In genomic region chr13:55420018-55420932, GRCm38 (mm10) we compare ENCODE assay signal across 8 mouse cellular contexts. TPM values are rescaled to one million over a fixed set of nuclear protein-coding genes. Genes with fewer than 3 reads are reported as not detected.
DNase-seq lines count a peak whose midpoint lies in the region; ATAC-seq and TF ChIP-seq lines count a peak whose summit lies in the region.

No protein-coding gene starts in this region.

- H3K27me3 ChIP-seq in heart, embryonic 10.5 days (ENCODE audit: insufficient read depth, poor library complexity, severe bottlenecking) = peaks cover 67% of the 10 kb centered on the region
- H3K27me3 ChIP-seq in liver, embryonic 12.5 days (replicated peaks) = peaks cover 77% of the 10 kb centered on the region
- peaks cover 9% of the 10 kb centered on the region; the same call in 1 of the 2 replicates for H3K27me3 ChIP-seq in stomach, postnatal 0 days (ENCODE audit: control insufficient read depth, insufficient read depth, low read length)

- no peak overlapping the region for H3K9ac ChIP-seq in liver, embryonic 12.5 days
- no peak overlapping the region; the same call in 1 of the 2 replicates for H3K9ac ChIP-seq in stomach, postnatal 0 days (ENCODE audit: low read length)

- H3K4me2 ChIP-seq in liver, embryonic 12.5 days = no peak overlapping the region
- H3K4me2 ChIP-seq in stomach, postnatal 0 days (replicated peaks; ENCODE audit: low read depth) = no peak overlapping the region

- H3K4me1 ChIP-seq in heart, embryonic 10.5 days = peaks cover 20% of the 10 kb centered on the region
- peaks cover 21% of the 10 kb centered on the region for H3K4me1 ChIP-seq in liver, embryonic 12.5 days
- no peaks in the 10 kb centered on the region for H3K4me1 ChIP-seq in stomach, postnatal 0 days (replicated peaks; ENCODE audit: control insufficient read depth, insufficient read depth)

- H3K27ac ChIP-seq in heart, embryonic 10.5 days = no peak overlapping the region
- H3K27ac ChIP-seq in liver, embryonic 12.5 days = no peak overlapping the region
- no peak overlapping the region for H3K27ac ChIP-seq in stomach, postnatal 0 days (replicated peaks)

- peak overlapping the region; percentile 36 for H3K4me3 ChIP-seq in heart, embryonic 10.5 days
- no peak overlapping the region for H3K4me3 ChIP-seq in liver, embryonic 12.5 days
- H3K4me3 ChIP-seq in stomach, postnatal 0 days (ENCODE audit: low read depth, low read length) = peak overlapping the region; percentile 26

- WGBS in heart, embryonic 10.5 days = 25% methylated on average over 51 of the region's 51 CpGs
- 23% methylated on average over 51 of the region's 51 CpGs for WGBS in liver, embryonic 12.5 days (ENCODE audit: insufficient replicate concordance)
- WGBS in stomach, postnatal 0 days = 29% methylated on average over 51 of the region's 51 CpGs

- TF ChIP-seq CTCF in stomach, postnatal 0 days (IDR thresholded peaks at IDR 0.05; ENCODE audit: low read depth) = no peak; the same call in 1 of the 2 replicates

- no peaks in the 10 kb centered on the region for H3K36me3 ChIP-seq in heart, embryonic 10.5 days
- no peaks in the 10 kb centered on the region for H3K36me3 ChIP-seq in liver, embryonic 12.5 days
- H3K36me3 ChIP-seq in stomach, postnatal 0 days (ENCODE audit: control insufficient read depth, insufficient read depth, low read length) = no peaks in the 10 kb centered on the region

- no peaks in the 10 kb centered on the region for H3K9me3 ChIP-seq in heart, embryonic 10.5 days
- no peaks in the 10 kb centered on the region for H3K9me3 ChIP-seq in liver, embryonic 12.5 days (replicated peaks)
- no peaks in the 10 kb centered on the region for H3K9me3 ChIP-seq in stomach, postnatal 0 days (ENCODE audit: control insufficient read depth, low read length)

- TF ChIP-seq EP300 in stomach, postnatal 0 days (optimal IDR thresholded peaks at IDR 0.05) = no peak

- intact Hi-C loops in heart, postnatal 10 days (cut with DNase I) = no loop called here

- peak; percentile 31; the same call in 1 of the 2 replicates for ATAC-seq in liver, embryonic 12.5 days
- ATAC-seq in stomach, postnatal 0 days (ENCODE audit: low FRiP score, low TSS enrichment) = peak; percentile 18

- no peak for DNase-seq in heart, embryonic 10.5 days (ENCODE audit: low spot score)
- DNase-seq in heart, postnatal 10 days = no peak
- DNase-seq in thymus, postnatal 4 days = peak; percentile 58
- DNase-seq in thymus, postnatal 10 days (ENCODE audit: low spot score in 2 of 2) = no peak
- DNase-seq in stomach, postnatal 0 days (ENCODE audit: low spot score) = no peak
- DNase-seq in cerebellum, postnatal 4 days (ENCODE audit: low spot score in 2 of 2) = no peak
- no peak for DNase-seq in embryo, embryonic 9.5 days (ENCODE audit: extremely low spot score)

RNA-seq across cellular contexts. Expression of gene Pfn3, which starts 5.2 kb away (rescaled TPM):
- not detected in 2 replicates for polyA plus RNA-seq in heart, embryonic 10.5 days (2016; fragmentation: Nextera tagmentation; extraction: Ambion mirVana)
- not detected for total RNA-seq in heart, postnatal 10 days (2021)
- polyA plus RNA-seq in liver, embryonic 12.5 days (2016; fragmentation: Nextera tagmentation; extraction: Ambion mirVana) = not detected in 2 replicates
- not detected in 2 replicates for polyA plus RNA-seq in stomach, postnatal 0 days (2015; fragmentation: Nextera tagmentation; extraction: Ambion mirVana)

RNA-seq across cellular contexts. Expression of gene F12, which starts 6.3 kb away (rescaled TPM):
- 0.21 and 8.5 TPM in 2 replicates for polyA plus RNA-seq in heart, embryonic 10.5 days (2016; fragmentation: Nextera tagmentation; extraction: Ambion mirVana)
- total RNA-seq in heart, postnatal 10 days (2021) = not detected
- 55.9 and 57.0 TPM in 2 replicates for polyA plus RNA-seq in liver, embryonic 12.5 days (2016; fragmentation: Nextera tagmentation; extraction: Ambion mirVana)
- 0.41 and 0.68 TPM in 2 replicates for polyA plus RNA-seq in stomach, postnatal 0 days (2015; fragmentation: Nextera tagmentation; extraction: Ambion mirVana)

RNA-seq across cellular contexts. Expression of gene Slc34a1, which starts 22.3 kb away (rescaled TPM):
- not detected in 2 replicates for polyA plus RNA-seq in heart, embryonic 10.5 days (2016; fragmentation: Nextera tagmentation; extraction: Ambion mirVana)
- total RNA-seq in heart, postnatal 10 days (2021) = not detected
- polyA plus RNA-seq in liver, embryonic 12.5 days (2016; fragmentation: Nextera tagmentation; extraction: Ambion mirVana) = not detected in 2 replicates
- not detected in 2 replicates for polyA plus RNA-seq in stomach, postnatal 0 days (2015; fragmentation: Nextera tagmentation; extraction: Ambion mirVana)

RNA-seq across cellular contexts. Expression of gene Grk6, which starts 24.6 kb away (rescaled TPM):
- 29.5 and 44.2 TPM in 2 replicates for polyA plus RNA-seq in heart, embryonic 10.5 days (2016; fragmentation: Nextera tagmentation; extraction: Ambion mirVana)
- total RNA-seq in heart, postnatal 10 days (2021) = 10 to 100 TPM; 26.3 to 28.5 TPM
- 44.1 and 44.6 TPM in 2 replicates for polyA plus RNA-seq in liver, embryonic 12.5 days (2016; fragmentation: Nextera tagmentation; extraction: Ambion mirVana)
- polyA plus RNA-seq in stomach, postnatal 0 days (2015; fragmentation: Nextera tagmentation; extraction: Ambion mirVana) = 17.7 and 19.0 TPM in 2 replicates

RNA-seq across cellular contexts. Expression of gene Prr7, which starts 43.8 kb away (rescaled TPM):
- polyA plus RNA-seq in heart, embryonic 10.5 days (2016; fragmentation: Nextera tagmentation; extraction: Ambion mirVana) = 0.17 and 0.21 TPM in 2 replicates
- total RNA-seq in heart, postnatal 10 days (2021) = 1 to 10 TPM; 1.7 to 1.8 TPM
- not detected in 2 replicates for polyA plus RNA-seq in liver, embryonic 12.5 days (2016; fragmentation: Nextera tagmentation; extraction: Ambion mirVana)
- polyA plus RNA-seq in stomach, postnatal 0 days (2015; fragmentation: Nextera tagmentation; extraction: Ambion mirVana) = 0.13 and 0.28 TPM in 2 replicates
